Mouse (Mus musculus) liver, embryonic 13.5 days (tissue): ENCODE measurements at regions not wholly inside any gene's neighbourhood (a gene's known extent, or its start where the extent isn't known, plus 50 kb on each side); places are given as distances from the start of the nearest gene placed in this dataset.

Experiments
- ATAC-seq: fragments of 200-750 bp; cut with Nextera tagmentation; 2 replicates; pipeline ENCODE4 v1.8.0; 2017; ENCODE audit warnings: low read depth, mild to moderate bottlenecking, moderate number of reproducible peaks, moderate library complexity
- DNase-seq: peaks from one replicate; pipeline ENCODE4 v3.0.0; 2022
- H3K27ac ChIP-seq: fragments of 300-500 bp; sonication (generic); 2 replicates; pipeline ENCODE4 v1.5.1; 2015; ENCODE audit warnings: moderate library complexity, mild to moderate bottlenecking, inconsistent platforms
- H3K27me3 ChIP-seq: fragments of 300-500 bp; sonication (generic); 2 replicates; pipeline ENCODE4 v1.6.1; 2015; ENCODE audit warnings: mild to moderate bottlenecking, inconsistent platforms
- H3K36me3 ChIP-seq: fragments of 300-500 bp; sonication (generic); 2 replicates; pipeline ENCODE4 v1.6.1; 2015; ENCODE audit warnings: mild to moderate bottlenecking, inconsistent platforms
- H3K4me1 ChIP-seq: fragments of 300-500 bp; sonication (generic); replicated peaks from 2 replicates; pipeline ENCODE4 v1.6.1; 2015; ENCODE audit warnings: inconsistent platforms
- H3K4me2 ChIP-seq: fragments of 300-500 bp; sonication (generic); 2 replicates; pipeline ENCODE4 v1.6.1; 2015; ENCODE audit warnings: inconsistent platforms, mild to moderate bottlenecking, moderate library complexity
- H3K4me3 ChIP-seq: fragments of 300-500 bp; sonication (generic); replicated peaks from 2 replicates; pipeline ENCODE4 v1.5.1; 2015; ENCODE audit warnings: mild to moderate bottlenecking, inconsistent platforms
- H3K9ac ChIP-seq: fragments of 300-500 bp; sonication (generic); 2 replicates; pipeline ENCODE4 v1.6.1; 2015; ENCODE audit warnings: mild to moderate bottlenecking, inconsistent platforms
- H3K9me3 ChIP-seq: fragments of 300-500 bp; sonication (generic); replicated peaks from 2 replicates; pipeline ENCODE4 v1.6.1; 2016; ENCODE audit warnings: inconsistent platforms
- WGBS: fragments of 180-500 bp; shearing (Covaris S2); methylation state at CpG from one replicate; pipeline ENCODE4 v1.1.7; 2015; ENCODE audit not compliant: insufficient replicate concordance; 5-methylcytosine and 5-hydroxymethylcytosine counted together

DNA sequence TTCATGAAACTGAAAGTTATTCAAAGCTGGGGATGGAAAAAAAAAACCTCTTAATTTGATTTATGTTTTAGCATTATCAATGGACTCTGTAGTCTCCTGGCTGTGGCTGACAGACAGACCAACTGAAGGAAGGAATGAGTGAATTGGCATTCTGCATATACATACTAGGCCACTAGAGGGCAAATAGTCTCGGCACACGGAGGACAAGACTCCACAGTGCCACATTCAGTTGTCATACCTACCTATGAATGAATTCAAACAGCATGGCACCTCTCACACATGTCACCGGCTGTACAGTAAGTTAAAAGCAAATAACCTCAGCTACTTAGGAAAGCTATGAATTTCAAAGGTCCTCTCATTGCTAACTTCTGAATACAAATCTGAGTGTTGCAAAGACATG is 200.5 kb downstream of the Rab11fip2 start:
- Histone ChIP-seq H3K9me3 (no peaks in the 10 kb centered on the region), H3K27me3 (no peaks in the 10 kb centered on the region), H3K9ac (no peak overlapping the region), H3K27ac (no peak overlapping the region), H3K4me1 (no peaks in the 10 kb centered on the region), H3K4me2 (no peak overlapping the region), H3K36me3 (no peaks in the 10 kb centered on the region), H3K4me3 (no peak overlapping the region)
- 30% methylated on average over 3 of the region's 3 CpGs for WGBS
- no peak for DNase-seq
- no peak for ATAC-seq

- no peaks in the 10 kb centered on the region for H3K36me3 ChIP-seq
- H3K4me2 ChIP-seq: no peak overlapping the region
- no peaks in the 10 kb centered on the region for H3K27me3 ChIP-seq
- 59% methylated on average over 3 of the region's 3 CpGs for whole genome bisulfite sequencing
- H3K27ac ChIP-seq: no peak overlapping the region
- no peak for DNase-seq
- no peak overlapping the region for H3K4me3 ChIP-seq
- no peaks in the 10 kb centered on the region for H3K4me1 ChIP-seq
- H3K9ac ChIP-seq: no peak overlapping the region
- H3K9me3 ChIP-seq: no peaks in the 10 kb centered on the region
- ATAC-seq: no peak
These were observed 182.2 kb downstream of the Rab11fip2 start for GRCm38 (mm10) chr19:59761218-59761617.

- no peak for DNase-seq
- no peak overlapping the region for H3K4me3 ChIP-seq
- no peak overlapping the region for H3K4me2 ChIP-seq
- ATAC-seq: no peak
- no peaks in the 10 kb centered on the region for H3K36me3 ChIP-seq
- WGBS: 54% methylated on average over 9 of the region's 9 CpGs
- no peaks in the 10 kb centered on the region for H3K27me3 ChIP-seq
- H3K4me1 ChIP-seq: no peaks in the 10 kb centered on the region
- H3K9me3 ChIP-seq: no peaks in the 10 kb centered on the region
- no peak overlapping the region for H3K9ac ChIP-seq
- H3K27ac ChIP-seq: no peak overlapping the region
These were observed 158.9 kb downstream of the Rab11fip2 start for GRCm38 (mm10) chr19:59784401-59785046.

GRCm38 (mm10) chr19:59831304-59831703 is 112.2 kb downstream of the Rab11fip2 start:
- WGBS: 36% methylated on average over 4 of the region's 4 CpGs
- Histone ChIP-seq H3K27me3 (no peaks in the 10 kb centered on the region), H3K36me3 (no peaks in the 10 kb centered on the region), H3K4me2 (no peak overlapping the region), H3K9ac (no peak overlapping the region), H3K4me1 (no peaks in the 10 kb centered on the region), H3K4me3 (no peak overlapping the region), H3K9me3 (no peaks in the 10 kb centered on the region), H3K27ac (no peak overlapping the region)
- no peak for ATAC-seq
- DNase-seq: no peak

DNA sequence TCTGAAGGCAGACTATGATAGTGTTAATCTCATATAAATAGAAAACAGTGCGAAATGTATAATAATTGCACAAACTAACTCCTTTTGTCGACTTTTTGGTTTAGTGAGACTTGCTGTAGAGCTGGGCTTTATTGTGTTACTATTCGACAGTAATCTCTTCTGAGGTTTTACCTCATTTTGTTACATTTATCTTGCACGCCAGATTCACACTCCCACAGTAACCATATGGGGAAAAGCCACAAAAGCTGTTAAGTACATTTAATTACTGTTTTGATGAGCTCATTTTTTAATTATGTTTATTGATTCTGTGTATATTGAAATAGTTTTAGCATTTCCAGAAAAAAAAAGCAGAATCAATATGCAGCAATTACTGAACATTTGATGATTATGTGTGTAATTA is 106.3 kb downstream of the Rab11fip2 start:
- Histone ChIP-seq H3K4me3 (no peak overlapping the region), H3K27me3 (no peaks in the 10 kb centered on the region), H3K36me3 (no peaks in the 10 kb centered on the region), H3K4me2 (no peak overlapping the region), H3K27ac (no peak overlapping the region), H3K9ac (no peak overlapping the region), H3K9me3 (no peaks in the 10 kb centered on the region), H3K4me1 (no peaks in the 10 kb centered on the region)
- ATAC-seq (no peak), DNase-seq (no peak)
- 59% methylated on average over 4 of the region's 4 CpGs for WGBS

- H3K4me2 ChIP-seq: no peak overlapping the region
- H3K4me3 ChIP-seq: no peak overlapping the region
- no peaks in the 10 kb centered on the region for H3K4me1 ChIP-seq
- WGBS: 39% methylated on average over 6 of the region's 6 CpGs
- no peak overlapping the region for H3K9ac ChIP-seq
- no peak overlapping the region for H3K27ac ChIP-seq
- H3K36me3 ChIP-seq: no peaks in the 10 kb centered on the region
- no peak for DNase-seq
- ATAC-seq: no peak
- no peaks in the 10 kb centered on the region for H3K9me3 ChIP-seq
- H3K27me3 ChIP-seq: no peaks in the 10 kb centered on the region
These were observed 105.8 kb downstream of the Rab11fip2 start for GRCm38 (mm10) chr19:59837628-59838027.

DNA sequence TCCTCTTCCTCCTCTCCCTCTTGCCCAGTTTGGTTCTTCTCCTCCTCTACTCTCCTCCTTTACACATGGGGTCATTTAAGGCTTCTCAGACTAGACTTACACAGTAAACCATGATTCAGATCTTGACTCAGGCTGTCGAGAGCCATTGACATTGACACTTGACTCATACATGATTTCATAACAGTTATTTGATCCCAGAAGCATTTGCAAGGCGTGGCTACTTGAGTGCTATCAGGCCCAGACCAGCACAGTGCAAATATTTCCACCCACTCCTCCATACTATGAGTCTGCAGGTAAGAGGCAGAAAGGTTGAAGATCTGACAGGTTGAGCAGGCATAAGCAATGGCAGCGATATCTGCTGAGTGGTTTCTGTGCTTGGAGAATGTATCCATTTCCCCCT is 99.2 kb downstream of the Rab11fip2 start:
- DNase-seq (no peak), ATAC-seq (peak; percentile 43; the same call in 1 of the 2 replicates)
- H3K27ac ChIP-seq: no peak overlapping the region
- no peaks in the 10 kb centered on the region for H3K27me3 ChIP-seq
- no peaks in the 10 kb centered on the region for H3K36me3 ChIP-seq
- no peak overlapping the region for H3K9ac ChIP-seq
- H3K9me3 ChIP-seq: no peaks in the 10 kb centered on the region
- no peak overlapping the region for H3K4me2 ChIP-seq
- no peak overlapping the region for H3K4me3 ChIP-seq
- no peaks in the 10 kb centered on the region for H3K4me1 ChIP-seq
- 51% methylated on average over 3 of the region's 3 CpGs for WGBS

DNA sequence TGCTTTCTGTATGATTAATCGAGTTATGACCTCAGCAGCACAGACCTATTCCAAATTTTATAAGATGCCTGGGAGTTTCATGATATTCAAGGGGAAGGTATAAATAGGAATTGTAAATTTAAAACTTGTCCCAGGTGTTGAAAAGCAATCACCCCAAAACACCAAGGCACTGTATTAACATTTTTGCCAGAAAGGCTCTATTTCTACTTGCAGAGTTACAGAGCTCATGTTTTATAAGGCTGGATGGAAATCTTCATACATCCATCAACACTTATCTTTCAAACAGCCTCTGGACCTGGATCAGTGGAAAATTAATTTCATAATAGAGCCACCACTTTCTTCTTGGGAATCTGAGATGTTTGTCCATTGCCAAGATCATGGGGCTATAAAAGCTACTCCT is 96.6 kb downstream of the Rab11fip2 start:
- no peaks in the 10 kb centered on the region for H3K36me3 ChIP-seq
- no peak overlapping the region for H3K9ac ChIP-seq
- no peak for ATAC-seq
- no peak overlapping the region for H3K27ac ChIP-seq
- no peak overlapping the region for H3K4me3 ChIP-seq
- H3K9me3 ChIP-seq: no peaks in the 10 kb centered on the region
- WGBS: 59% methylated on average over 1 of the region's 1 CpGs
- DNase-seq: no peak
- H3K27me3 ChIP-seq: no peaks in the 10 kb centered on the region
- H3K4me1 ChIP-seq: no peaks in the 10 kb centered on the region
- H3K4me2 ChIP-seq: no peak overlapping the region

DNA sequence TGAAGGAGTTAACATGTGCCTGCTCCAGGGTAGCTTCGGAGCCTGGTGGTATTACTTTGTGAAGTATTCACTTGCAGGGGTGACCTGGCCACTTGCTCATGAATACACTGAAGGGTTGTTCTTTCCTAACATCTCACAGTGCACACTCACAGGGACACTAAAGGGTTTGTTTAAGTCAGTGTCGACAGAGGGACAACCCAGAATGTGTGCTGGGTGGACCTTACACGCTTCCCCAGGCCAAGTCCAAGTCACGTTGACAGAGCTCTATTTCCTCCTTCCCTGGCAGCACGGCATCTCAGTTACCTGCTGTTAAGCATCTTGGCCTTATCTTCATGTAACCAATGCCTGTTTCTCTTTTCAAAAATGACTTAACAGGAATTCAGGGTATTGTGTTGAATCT is 92.8 kb downstream of the Rab11fip2 start:
- Histone ChIP-seq H3K9me3 (no peaks in the 10 kb centered on the region), H3K27ac (no peak overlapping the region), H3K4me3 (no peak overlapping the region), H3K4me1 (no peaks in the 10 kb centered on the region), H3K36me3 (no peaks in the 10 kb centered on the region), H3K9ac (no peak overlapping the region), H3K27me3 (no peaks in the 10 kb centered on the region), H3K4me2 (no peak overlapping the region)
- DNase-seq: no peak
- no peak for ATAC-seq
- 45% methylated on average over 5 of the region's 5 CpGs for WGBS

- no peak for DNase-seq
- WGBS: 33% methylated on average over 1 of the region's 1 CpGs
- no peaks in the 10 kb centered on the region for H3K9me3 ChIP-seq
- H3K4me2 ChIP-seq: no peak overlapping the region
- H3K4me3 ChIP-seq: no peak overlapping the region
- no peaks in the 10 kb centered on the region for H3K36me3 ChIP-seq
- no peaks in the 10 kb centered on the region for H3K27me3 ChIP-seq
- no peaks in the 10 kb centered on the region for H3K4me1 ChIP-seq
- H3K9ac ChIP-seq: no peak overlapping the region
- ATAC-seq: no peak
- no peak overlapping the region for H3K27ac ChIP-seq
These were observed 91.3 kb downstream of the Rab11fip2 start for GRCm38 (mm10) chr19:59852011-59852738.
